Mouse (Mus musculus) retina, postnatal 7 days (tissue): ENCODE data around the gene Eif2b4.

Experiments used
- DNase-seq: peaks from one replicate; pipeline ENCODE4 v3.0.0-alpha.2; 2012; ENCODE audit warnings: low read depth, low spot score

Gene Eif2b4

GRCm38 (mm10) chr5:31199893-31200292 lies 6.7 kb upstream of the Eif2b4 start:
- no peak for DNase-seq

DNA sequence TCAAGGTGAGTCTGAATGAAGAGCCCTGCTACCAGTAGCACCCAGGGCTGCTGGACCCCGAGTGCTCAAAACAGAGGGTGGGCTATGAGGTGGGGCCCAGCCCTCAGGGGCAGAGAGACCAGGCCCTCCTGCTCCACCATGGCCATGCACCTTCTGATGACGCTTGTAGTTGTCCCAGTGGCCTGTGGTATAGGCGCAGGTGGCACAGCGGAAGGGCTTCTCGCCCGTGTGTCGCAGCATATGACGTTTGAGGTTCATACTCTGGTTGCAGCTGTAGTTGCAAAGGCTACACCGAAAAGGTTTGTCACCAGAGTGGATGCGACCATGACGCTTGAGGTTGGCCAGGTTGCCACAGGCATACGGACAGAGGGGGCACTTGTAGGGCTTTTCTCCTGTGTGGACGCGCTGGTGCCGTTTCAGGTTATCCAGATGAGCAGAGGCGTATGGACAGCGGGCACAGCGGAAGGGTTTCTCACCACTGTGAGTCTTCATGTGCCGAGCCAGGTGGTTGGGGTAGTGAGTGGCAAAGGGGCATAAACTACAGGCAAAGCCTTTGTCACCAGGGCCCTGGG lies 6.2 kb upstream of the Eif2b4 start:
- DNase-seq = no peak

- DNase-seq = no peak
Measured at GRCm38 (mm10) chr5:31198616-31199320, 5.5 kb upstream of the Eif2b4 start.

- no peak for DNase-seq
Measured at GRCm38 (mm10) chr5:31198170-31198569, 4.9 kb upstream of the Eif2b4 start.

DNA sequence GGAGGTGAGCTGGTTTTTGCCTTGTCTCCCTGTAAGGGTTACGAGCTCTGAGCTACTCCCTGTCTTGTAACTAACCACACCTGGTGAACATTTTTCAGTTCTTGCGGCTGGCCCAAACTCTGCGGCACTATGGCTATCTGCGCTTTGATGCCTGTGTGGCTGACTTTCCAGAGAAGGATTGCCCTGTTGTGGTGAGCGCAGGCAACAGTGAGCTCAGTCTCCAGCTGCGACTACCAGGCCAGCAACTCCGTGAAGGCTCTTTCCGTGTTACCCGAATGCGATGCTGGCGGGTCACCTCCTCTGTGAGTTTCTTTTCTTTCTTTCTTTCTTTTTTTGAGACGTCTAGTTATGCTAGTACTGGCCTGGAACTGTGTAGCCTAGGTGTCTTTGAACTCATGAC lies 3.8 kb upstream of the Eif2b4 start:
- no peak for DNase-seq

GRCm38 (mm10) chr5:31196207-31196606 lies 3.0 kb upstream of the Eif2b4 start:
- no peak for DNase-seq

DNA sequence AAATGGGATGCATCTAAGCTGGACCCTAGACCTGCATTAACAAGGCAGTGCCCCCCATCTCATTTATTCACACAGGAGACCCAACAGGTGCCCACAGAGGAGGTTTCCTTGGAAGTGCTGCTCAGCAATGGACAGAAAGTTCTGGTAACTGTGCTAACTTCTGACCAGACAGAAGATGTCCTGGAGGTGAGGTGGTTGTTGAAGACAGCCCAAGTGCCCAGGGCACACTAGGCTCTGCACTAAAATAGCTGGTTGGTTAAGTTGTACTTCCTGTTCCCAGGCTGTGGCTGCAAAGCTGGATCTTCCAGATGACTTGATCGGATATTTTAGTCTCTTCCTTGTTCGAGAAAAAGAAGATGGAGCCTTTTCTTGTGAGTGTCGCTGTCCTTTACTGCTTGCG lies 2.4 kb upstream of the Eif2b4 start:
- no peak for DNase-seq

DNA sequence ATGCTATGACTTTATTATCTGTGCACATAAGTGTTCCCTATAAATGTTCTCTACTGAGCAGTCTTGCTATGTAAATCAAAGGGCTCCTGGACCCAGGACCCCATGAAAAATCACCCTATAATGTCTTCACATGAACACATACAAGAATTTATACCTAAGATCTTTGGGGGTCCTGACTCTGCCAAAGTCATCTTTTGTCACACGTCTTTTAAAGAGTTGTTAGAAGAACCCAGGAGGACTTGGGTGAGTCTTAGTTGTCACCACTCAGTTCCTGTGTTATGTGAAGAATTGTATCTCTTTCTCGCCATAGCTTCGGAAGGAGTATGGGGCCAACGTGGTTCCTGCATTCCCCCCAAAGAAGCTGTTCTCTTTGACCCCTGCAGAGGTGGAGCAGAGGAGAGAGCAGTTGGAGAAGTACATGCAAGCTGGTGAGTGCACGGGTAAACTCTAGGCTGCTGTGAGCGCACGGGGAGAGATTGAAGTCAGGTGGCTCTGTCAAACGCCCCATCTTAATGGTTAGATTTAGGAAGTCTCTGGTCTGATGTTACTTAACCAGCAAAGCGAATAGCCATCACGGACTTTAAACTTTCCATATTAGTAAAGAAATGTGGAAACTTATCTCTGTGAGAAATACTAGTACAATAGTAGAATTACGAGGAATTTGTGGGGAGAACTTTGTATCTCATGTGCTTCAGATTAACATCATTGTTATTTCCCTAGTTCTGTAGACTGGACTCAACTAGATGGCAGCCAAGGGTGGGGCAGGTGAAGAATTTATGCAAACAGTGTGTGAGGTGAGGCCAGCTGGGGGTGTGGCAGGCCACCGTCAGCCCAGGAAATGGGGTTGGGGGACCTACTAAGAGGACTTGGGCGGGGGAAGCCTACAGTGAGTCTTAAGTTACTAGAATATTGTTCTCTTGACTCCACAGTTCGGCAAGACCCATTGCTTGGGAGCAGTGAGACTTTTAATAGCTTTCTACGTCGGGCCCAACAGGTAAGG lies 1.6 kb upstream of the Eif2b4 start:
- DNase-seq = no peak

DNA sequence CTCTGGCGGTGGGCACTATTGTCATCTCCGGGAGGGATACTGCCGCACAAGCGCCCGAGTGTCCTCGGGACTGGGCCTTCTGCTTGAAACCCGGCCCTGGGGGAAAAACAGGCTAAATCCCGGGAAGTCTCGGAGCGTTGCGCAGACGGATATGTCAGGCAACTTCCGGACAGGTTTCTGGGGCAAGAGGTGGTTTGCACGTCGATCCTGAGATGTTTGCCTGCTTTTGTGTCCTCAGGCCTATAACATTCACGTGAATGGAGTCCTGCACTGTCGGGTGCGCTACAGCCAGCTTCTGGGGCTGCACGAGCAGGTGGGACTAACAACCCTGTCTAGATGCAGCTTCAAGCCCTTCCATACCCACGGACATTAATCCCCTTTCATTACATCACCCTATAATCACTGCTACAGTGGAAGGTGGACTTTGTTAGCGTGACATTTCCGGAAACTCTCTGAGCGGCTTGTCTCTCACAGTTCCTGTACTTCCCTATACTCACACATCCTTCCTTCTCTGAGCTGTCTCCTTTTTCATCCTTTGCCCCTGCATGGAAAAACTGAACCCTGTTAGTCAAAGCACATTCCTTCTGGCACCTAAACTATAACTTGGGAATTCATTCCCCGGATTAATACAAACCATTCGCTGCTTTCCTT lies 526 bp upstream of the Eif2b4 start:
- DNase-seq = no peak

DNA sequence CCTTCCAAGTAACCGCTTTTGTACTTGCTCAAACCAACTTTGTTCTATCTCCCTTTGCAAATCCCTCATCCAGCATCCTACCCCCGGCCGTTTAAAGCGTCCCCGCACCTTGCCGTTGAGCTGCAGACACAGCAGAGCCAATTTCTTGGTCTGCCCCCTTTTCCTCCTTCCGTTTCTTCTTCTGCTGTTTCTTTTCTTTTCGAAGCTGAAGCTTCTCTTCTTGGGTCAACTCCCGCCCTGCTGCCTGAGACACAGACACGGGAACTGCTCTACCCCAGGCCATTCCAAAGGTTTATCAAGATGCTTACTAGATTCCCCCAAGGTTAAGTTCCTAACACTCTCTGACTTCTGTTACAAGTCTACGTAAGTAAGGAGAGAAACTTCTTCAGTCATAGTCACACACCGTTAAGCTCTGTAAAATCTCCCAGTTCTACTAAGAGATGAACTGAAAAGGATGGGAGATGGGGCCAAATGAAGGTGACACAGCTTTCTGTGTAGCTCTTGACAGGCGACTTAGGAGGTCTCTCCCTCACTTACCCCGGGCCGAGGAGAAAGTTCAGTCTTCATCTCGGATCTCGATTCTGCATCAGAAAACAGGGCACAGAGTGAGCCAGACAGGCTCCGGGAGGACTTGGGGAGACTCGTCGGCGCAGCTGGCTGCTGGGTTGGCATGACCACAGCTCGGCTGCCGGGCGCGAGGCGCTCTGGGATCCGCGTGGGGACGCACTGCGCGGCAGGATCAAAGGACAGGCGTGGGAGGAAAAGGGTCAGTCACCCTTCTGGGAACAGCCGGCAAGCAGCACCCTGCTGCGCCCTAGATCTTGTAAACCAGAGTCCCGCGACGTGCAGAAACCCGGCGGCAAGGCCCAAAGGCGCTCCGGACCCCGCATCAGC lies 938 bp downstream of the Eif2b4 start:
- no peak for DNase-seq

GRCm38 (mm10) chr5:31190201-31190600 lies 3.0 kb downstream of the Eif2b4 start:
- no peak for DNase-seq

DNA sequence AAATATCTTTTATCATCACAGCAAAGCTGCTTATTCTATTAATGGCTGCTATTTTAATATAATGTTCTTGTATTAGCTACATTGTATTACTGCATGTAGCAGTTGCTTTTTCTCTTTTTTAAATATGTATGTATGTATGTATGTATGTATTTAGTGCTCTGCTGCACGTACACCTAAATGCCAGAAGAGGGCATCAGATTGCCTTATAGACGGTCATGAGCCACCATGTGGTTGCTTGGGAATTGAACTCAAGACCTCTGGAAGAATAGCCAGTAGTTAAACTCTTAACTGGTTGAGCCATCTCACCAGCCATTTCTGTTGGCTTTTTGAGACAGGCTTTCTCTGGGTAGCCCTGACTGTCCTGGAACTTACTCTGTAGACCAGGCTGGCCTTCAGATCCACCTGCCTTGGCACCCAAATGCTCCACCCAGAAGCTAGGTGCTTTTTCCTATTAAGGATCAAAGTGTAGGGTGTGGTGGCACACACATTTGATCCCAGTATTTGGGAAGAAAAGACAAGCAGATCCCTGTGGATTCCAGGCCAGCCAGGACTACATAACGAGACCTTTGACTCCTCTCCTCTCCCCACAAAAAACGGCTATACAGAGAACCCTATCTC lies 4.9 kb downstream of the Eif2b4 start:
- no peak for DNase-seq

GRCm38 (mm10) chr5:31183678-31184077 lies 9.6 kb downstream of the Eif2b4 start:
- DNase-seq = no peak

GRCm38 (mm10) chr5:31181183-31181770 lies 12.0 kb downstream of the Eif2b4 start:
- DNase-seq = no peak

DNA sequence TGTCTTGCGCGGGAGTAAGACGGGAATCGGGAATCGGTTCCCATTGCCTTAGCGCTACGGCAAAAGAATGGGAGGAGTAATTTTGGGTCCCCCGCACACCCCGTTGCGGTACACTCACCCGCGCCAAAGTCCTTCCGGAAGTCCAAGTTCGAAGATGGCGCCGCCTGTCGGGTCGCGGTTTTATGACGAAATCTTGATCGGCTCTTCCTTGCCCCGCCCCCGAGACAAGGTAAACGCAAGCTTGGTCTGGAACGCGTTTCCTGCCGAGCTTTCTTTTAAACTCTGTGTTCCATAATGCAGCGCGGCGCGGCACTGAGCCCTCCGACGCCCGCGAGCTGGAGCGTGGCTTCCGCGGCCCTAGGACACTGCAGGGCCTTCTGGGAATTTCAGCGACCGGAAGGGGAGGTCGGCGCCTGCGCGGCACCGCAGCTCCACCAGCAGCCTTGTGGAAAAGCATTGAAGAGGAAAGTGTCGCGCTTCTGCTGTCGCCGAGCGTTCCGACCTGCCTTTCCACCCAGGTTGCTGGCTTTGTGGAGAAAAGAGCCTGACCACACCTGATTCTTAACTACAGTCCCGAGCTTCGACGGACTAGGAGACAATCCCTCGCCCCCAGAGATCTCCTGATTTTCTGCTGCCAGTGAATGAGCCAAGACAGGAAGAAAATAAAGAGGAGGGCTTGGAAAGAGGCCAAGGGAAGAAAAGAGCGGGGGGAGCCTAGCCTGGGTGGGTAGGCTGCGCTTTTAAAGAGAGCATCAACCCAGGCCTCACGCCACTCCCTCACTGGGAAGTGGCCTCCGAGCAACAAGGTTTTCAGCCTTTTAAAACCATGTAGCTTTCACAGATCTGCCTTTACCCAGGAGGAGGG lies 13.2 kb downstream of the Eif2b4 start, which contains the start of the genes Gm29609 and Gtf3c2:
Gm29609 (minus strand) TSS at position 146 of the 865 bp plus-strand sequence.
Gtf3c2 (minus strand) TSS at position 379 of the 865 bp plus-strand sequence.
- peak; percentile 95 for DNase-seq

DNA sequence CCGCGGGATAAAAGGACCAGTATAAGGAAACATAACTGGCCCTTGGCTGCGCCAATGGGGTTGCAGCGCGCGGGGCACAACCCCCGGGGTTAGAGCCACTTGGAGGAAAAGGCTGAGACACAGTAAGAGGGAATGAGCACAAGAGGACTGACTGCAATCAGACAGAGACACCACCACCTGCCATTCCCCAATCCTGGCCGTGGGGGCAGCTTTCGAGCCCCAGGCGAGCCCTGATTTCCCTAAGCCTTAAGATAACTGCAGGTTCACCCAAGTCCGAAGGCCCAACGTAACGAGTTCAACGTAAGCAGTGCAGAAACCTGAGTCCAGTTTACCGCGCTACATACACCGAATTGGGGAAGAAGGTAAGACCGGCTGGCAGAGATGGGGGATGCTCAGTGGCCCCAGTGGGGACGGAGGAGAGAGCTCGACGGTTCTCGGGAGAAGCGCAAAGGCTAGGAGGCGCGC lies 13.9 kb downstream of the Eif2b4 start:
- DNase-seq = no peak

DNA sequence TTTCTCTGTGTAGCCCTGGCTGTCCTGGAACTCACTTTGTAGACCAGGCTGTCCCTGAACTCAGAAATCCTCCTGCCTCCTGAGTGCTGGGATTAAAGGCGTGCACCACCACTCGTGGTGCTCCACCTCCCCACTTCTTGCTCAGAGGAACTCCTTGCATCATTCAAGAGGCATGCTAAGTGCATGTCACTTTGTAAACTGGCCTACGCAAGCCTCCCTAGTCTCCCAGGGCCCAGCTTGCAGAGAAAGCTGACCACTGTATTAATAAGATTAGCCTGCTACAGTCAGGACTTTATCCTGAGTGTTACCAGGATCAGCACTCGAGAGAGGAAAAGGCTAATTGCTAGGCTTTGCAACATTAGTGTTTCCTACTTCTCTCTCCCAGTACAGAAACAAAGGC lies 24.6 kb downstream of the Eif2b4 start:
- no peak for DNase-seq

DNA sequence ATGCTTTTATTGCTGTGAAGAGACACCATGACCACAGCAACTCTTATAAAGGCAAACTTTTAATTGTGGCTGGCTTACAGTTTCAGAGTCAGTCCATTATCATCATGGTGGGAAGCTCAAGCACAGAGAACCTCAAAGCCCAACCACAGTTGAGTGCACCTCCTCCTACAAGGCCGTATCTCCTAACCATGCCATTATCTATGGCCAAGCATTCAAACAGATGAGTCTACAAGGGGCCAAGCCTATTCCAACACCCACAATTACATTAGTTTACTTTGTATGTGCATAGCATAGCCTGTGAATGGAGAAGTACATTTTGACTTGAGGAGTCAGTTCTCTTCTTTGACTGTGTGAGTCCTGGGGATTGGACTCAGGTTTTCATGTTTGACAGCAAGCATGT lies 28.4 kb downstream of the Eif2b4 start:
- DNase-seq = no peak

- no peak for DNase-seq
Measured at GRCm38 (mm10) chr5:31162462-31162861, 30.8 kb downstream of the Eif2b4 start.
